Mouse (Mus musculus) myocyte (in vitro differentiated cells): ENCODE data around the gene Fars2.

Experiments used
- CEBPB ChIP-seq: IDR thresholded peaks from 2 replicates; pipeline ENCODE4 v1.6.1; 2011; ENCODE audit warnings: mild to moderate bottlenecking, moderate library complexity; ENCODE audit not compliant: poor library complexity, insufficient read depth, severe bottlenecking
- POLR2A ChIP-seq: IDR thresholded peaks from one replicate; pipeline ENCODE4 v1.6.1; 2011; ENCODE audit warnings: low read depth, mild to moderate bottlenecking, control low read depth, moderate library complexity; ENCODE audit not compliant: insufficient read length
- POLR2AphosphoS2 ChIP-seq: IDR thresholded peaks from one replicate; pipeline ENCODE4 v1.6.1; 2011; ENCODE audit warnings: low read depth, control low read depth; ENCODE audit not compliant: insufficient read length
- REST ChIP-seq: IDR thresholded peaks from one replicate; pipeline ENCODE4 v1.6.1; 2011; ENCODE audit warnings: mild to moderate bottlenecking, control low read depth, moderate library complexity; ENCODE audit not compliant: insufficient read depth, insufficient read length

GRCm38 (mm10) chr13:36111331-36111730 is 5.9 kb upstream of the Fars2 start:
- TF ChIP-seq CEBPB: no peak
- TF ChIP-seq POLR2A: no peak
- TF ChIP-seq POLR2AphosphoS2: no peak
- TF ChIP-seq REST: no peak
